Mouse (Mus musculus) hindbrain, embryonic 13.5 days (tissue): ENCODE measurements around the gene Ppp1r14b. TPM values are rescaled to one million over a fixed set of nuclear protein-coding genes. Genes with fewer than 3 reads are reported as not detected.

Experiments
- ATAC-seq: fragments of 200-750 bp; cut with Nextera tagmentation; 2 replicates; pipeline ENCODE4 v1.8.0; 2017; ENCODE audit warnings: moderate TSS enrichment; ENCODE audit not compliant: low FRiP score
- H3K27ac ChIP-seq: fragments of 300-500 bp; sonication (generic); 2 replicates; pipeline ENCODE4 v1.5.1; 2015; ENCODE audit warnings: inconsistent platforms, mild to moderate bottlenecking, moderate library complexity
- H3K27me3 ChIP-seq: fragments of 300-500 bp; sonication (generic); 2 replicates; pipeline ENCODE4 v1.6.1; 2015; ENCODE audit warnings: mild to moderate bottlenecking, inconsistent platforms
- H3K36me3 ChIP-seq: fragments of 300-500 bp; sonication (generic); 2 replicates; pipeline ENCODE4 v1.6.1; 2015; ENCODE audit warnings: mild to moderate bottlenecking, inconsistent platforms
- H3K4me1 ChIP-seq: fragments of 300-500 bp; sonication (generic); replicated peaks from 2 replicates; pipeline ENCODE4 v1.6.1; 2015; ENCODE audit warnings: inconsistent platforms
- H3K4me2 ChIP-seq: fragments of 300-500 bp; sonication (generic); 2 replicates; pipeline ENCODE4 v1.6.1; 2015; ENCODE audit warnings: inconsistent platforms, mild to moderate bottlenecking, moderate library complexity
- H3K4me3 ChIP-seq: fragments of 300-500 bp; sonication (generic); 2 replicates; pipeline ENCODE4 v1.5.1; 2015; ENCODE audit warnings: mild to moderate bottlenecking, inconsistent platforms
- H3K9ac ChIP-seq: fragments of 300-500 bp; sonication (generic); 2 replicates; pipeline ENCODE4 v1.6.1; 2015; ENCODE audit warnings: mild to moderate bottlenecking, inconsistent platforms
- H3K9me3 ChIP-seq: fragments of 300-500 bp; sonication (generic); 2 replicates; pipeline ENCODE4 v1.6.1; 2016; ENCODE audit warnings: inconsistent platforms
- WGBS: fragments of 180-500 bp; shearing (Covaris S2); methylation state at CpG from one replicate; pipeline ENCODE4 v1.1.7; 2015; 5-methylcytosine and 5-hydroxymethylcytosine counted together
- polyA plus RNA-seq: library from polyadenylated mRNA; unstranded; fragments of >200 nt; fragmentation: Nextera tagmentation; extraction: Ambion mirVana; gene quantifications from 2 replicates; pipeline ENCODE4 v1.2.1, GENCODE M21; 2015

The Ppp1r14b gene
- polyA plus RNA-seq, 1 experiment from 2014 or later = 143 TPM

DNA sequence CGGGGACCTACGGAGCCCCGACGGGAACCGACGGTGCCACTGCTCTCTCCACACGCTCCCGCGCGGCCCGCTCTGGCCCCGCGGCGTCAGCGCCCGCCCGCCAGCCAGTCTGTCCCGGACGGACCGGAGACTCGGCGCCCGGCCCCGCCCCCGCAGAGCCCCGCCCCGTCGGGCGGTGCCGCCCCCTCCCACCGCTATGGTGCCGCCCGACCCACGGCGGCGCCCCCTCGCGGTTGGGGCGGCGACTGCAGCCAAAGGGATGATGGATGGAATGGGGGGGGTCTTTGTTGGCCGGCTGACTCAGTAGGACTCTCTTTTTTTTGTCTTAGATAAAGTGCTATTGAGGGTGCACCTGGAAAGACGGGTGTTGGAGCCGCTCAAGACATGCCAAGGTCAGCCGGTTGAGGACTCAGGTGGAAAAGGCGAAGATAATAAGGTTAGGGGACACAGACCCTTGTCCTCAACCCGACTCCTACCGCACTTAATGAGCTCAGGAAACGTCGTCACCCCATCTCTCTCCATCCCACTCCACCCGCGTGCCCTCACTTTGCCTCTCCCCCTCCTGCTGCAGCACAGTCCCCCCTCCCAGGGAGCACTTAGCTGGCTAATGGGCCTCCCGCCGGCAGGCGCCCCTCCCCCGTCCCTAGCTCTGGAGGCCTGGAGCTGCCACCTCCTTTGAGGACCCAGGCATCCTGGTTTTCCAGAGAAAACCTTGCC is 4.9 kb upstream of the Ppp1r14b start:
- 1% methylated on average over 36 of the region's 55 CpGs for WGBS
- Histone ChIP-seq H3K4me2 (peak overlapping the region; percentile 48), H3K4me1 (peaks cover 33% of the 10 kb centered on the region), H3K27ac (no peak overlapping the region), H3K4me3 (peak overlapping the region; percentile 41), H3K9ac (peak overlapping the region; percentile 64), H3K27me3 (peaks cover 39% of the 10 kb centered on the region), H3K36me3 (no peaks in the 10 kb centered on the region), H3K9me3 (no peaks in the 10 kb centered on the region)
- ATAC-seq = 0 out of 2 replicates have a peak, but pooled peaks have one; percentile 0

DNA sequence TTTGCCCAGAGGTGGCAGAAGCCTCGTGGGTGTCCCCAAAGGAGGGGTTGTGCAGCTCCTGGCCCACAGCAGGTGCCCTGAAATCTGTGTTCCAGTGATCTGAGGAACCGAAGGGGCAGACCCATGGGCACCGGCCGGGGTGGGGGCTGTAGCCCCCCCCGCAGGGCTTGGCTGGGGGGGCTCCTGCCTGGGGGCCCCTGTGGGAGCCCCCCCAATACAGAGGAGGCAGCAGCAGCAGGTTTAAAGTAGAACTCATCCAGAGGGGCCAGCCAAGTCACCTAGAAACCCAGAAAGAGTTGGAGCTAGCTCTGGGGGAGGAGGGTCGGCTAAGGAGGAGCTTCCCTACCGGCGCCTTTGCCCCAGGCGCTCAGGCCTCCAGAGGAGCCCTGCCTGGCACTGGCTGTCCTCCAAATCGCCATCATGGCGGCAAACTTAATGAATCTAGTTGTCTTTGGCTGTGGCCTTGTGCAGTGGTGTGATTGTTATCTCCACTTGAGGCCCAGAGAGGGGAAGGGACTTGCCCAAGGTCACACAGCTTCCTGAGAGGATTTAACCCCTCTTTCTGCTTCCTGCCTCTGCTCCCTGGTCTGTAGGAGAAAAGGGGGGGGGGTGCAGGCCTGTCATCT is 4.2 kb upstream of the Ppp1r14b start:
- peak overlapping the region; percentile 41; the same call in 1 of the 2 replicates for H3K4me3 ChIP-seq
- peak overlapping the region; percentile 30 for H3K27ac ChIP-seq
- H3K4me2 ChIP-seq = peak overlapping the region; percentile 48
- H3K27me3 ChIP-seq = peaks cover 39% of the 10 kb centered on the region
- WGBS = 21% methylated on average over 11 of the region's 11 CpGs
- 0 out of 2 replicates have a peak overlapping the region, but pooled peaks have one; percentile 36 for H3K9ac ChIP-seq
- peaks cover 33% of the 10 kb centered on the region for H3K4me1 ChIP-seq
- ATAC-seq = no peak
- no peaks in the 10 kb centered on the region for H3K9me3 ChIP-seq
- no peaks in the 10 kb centered on the region for H3K36me3 ChIP-seq

DNA sequence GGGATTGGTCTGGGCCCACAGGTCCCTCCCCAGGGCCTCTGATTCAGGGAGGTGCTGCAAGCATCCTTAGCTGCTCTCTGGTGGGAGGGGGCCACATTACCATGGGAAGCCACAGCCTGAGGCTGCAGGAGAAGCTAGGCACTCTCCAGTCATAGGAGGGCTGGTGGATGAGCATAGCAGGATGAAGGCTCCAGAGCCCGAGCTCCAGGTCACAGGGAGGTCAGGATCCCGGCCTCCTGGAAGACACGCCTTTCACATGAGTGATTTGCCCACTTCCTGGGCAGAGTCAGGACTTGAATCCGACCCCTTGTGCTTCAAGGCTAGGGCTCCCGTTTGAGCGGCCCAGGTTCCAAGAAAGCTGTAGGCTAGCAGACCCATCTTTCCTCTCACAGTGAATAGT is 3.1 kb upstream of the Ppp1r14b start:
- peaks cover 44% of the 10 kb centered on the region for H3K4me1 ChIP-seq
- H3K27me3 ChIP-seq = peaks cover 39% of the 10 kb centered on the region
- H3K4me3 ChIP-seq = no peak overlapping the region
- H3K9me3 ChIP-seq = no peaks in the 10 kb centered on the region
- no peak for ATAC-seq
- H3K4me2 ChIP-seq = no peak overlapping the region
- peak overlapping the region; percentile 19; the same call in 1 of the 2 replicates for H3K9ac ChIP-seq
- peaks cover 1% of the 10 kb centered on the region; the same call in 1 of the 2 replicates for H3K36me3 ChIP-seq
- no peak overlapping the region for H3K27ac ChIP-seq
- 40% methylated on average over 6 of the region's 6 CpGs for WGBS

DNA sequence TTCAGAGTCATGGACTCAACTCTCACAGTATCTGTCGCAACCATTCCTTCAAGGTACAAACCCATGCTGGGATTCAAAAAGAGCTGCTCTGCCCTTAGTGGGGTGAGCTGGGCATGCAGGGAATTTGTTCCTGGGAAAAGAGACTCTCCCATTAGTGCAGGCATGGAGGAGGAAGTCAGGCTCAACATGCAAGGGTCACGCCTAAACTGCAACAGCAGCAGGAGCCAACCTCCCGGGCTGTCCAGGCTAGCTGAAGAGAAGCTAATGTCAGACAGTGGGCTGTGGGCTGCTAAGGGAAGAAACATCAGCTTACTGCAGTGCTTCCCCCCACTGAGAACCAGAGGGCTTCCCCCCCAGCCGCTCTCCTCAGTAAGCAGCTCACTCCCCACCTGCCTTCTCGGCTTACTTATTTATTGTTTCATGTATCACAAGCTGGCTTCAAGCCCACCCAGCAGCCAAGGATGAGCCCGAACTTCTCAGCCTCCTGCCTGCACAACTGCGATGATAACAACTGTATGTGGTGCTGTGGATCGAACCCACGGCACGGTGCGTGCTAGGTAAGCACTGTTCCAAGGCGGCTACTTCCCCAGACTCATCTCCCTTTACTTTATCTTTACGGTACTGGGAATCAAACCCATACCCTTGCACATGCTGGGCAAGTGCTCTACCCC is 2.4 kb upstream of the Ppp1r14b start:
- WGBS = 82% methylated on average over 13 of the region's 13 CpGs
- Histone ChIP-seq H3K27me3 (peaks cover 39% of the 10 kb centered on the region), H3K4me1 (peaks cover 51% of the 10 kb centered on the region), H3K4me2 (no peak overlapping the region), H3K9me3 (no peaks in the 10 kb centered on the region), H3K4me3 (no peak overlapping the region), H3K36me3 (peaks cover 7% of the 10 kb centered on the region), H3K27ac (no peak overlapping the region), H3K9ac (no peak overlapping the region)
- ATAC-seq = no peak

GRCm38 (mm10) chr19:6973581-6974190 is 1.1 kb upstream of the Ppp1r14b start:
- ATAC-seq = no peak
- Histone ChIP-seq H3K4me2 (peak overlapping the region; percentile 95), H3K9ac (peak overlapping the region; percentile 85), H3K4me3 (peak overlapping the region; percentile 68), H3K4me1 (peaks cover 59% of the 10 kb centered on the region), H3K27ac (peak overlapping the region; percentile 96), H3K9me3 (no peaks in the 10 kb centered on the region), H3K27me3 (peaks cover 29% of the 10 kb centered on the region), H3K36me3 (peaks cover 20% of the 10 kb centered on the region)
- 45% methylated on average over 12 of the region's 12 CpGs for WGBS

DNA sequence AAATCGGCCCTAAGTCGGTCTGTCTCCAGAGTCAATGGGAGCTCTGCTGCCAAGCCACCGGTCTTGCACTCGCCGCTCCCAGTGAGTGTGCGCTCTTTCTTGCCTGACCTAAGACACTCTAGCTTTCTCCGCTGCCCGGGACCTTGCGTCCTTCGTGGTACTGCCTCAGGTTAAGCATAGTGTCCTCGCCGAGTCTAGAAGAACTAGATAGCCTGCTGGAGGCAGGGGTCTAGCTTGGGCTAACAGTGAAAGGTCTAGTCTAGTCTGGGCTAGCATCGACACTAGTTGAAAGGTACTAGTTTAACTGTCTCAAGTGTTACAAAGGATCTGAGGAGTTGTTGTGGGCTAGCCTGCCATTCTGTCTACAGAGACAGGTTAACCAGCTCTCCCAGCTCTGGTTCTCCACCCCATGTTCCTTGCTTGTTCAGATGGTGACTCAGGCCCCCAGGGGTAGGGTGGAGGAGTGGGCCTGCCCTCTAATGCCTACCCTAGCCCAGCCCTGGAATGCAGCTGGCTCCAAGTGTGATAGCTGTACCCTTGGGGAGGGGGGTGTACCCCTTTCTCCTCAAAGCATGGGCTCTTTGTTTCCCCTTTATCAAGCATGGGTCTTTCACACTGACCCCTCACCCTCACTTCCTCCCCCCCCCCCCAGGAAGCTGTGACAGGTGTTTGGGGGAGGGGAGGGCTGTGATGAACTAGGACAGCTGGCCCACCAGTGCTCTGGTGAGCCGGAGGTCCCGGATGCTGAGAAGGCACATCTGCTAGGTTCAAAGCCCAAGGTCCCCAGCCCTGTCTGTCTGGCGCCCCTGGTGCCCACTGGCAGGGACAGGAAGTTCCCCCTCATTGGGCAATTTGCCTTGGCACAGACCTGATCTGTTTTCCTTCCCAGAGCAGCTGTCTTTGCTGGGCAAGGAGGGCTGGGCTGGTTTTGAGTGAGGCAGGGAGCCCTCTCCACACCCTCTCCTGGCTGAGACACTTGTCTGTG is 1.1 kb downstream of the Ppp1r14b start, which contains the start of gene Plcb3:
Gene Plcb3, minus strand, starts transcription at position 934 of the 985 bp plus-strand sequence.
- peak within 1 kb of the TSS; percentile 85 for H3K9ac ChIP-seq
- H3K4me1 ChIP-seq = peaks cover 53% of the 10 kb centered on the region
- peak within 1 kb of the TSS; percentile 95 for H3K4me2 ChIP-seq
- H3K4me3 ChIP-seq = peak within 1 kb of the TSS; percentile 68
- 0 out of 2 replicates have a peak, but pooled peaks cover 7% of the 10 kb centered on the region for H3K27me3 ChIP-seq
- H3K27ac ChIP-seq = peak within 1 kb of the TSS; percentile 97
- 0% methylated on average over 16 of the region's 16 CpGs for WGBS
- H3K9me3 ChIP-seq = no peaks in the 10 kb centered on the region
- peaks cover 20% of the 10 kb centered on the region for H3K36me3 ChIP-seq
- ATAC-seq = no peak

- H3K36me3 ChIP-seq = peaks cover 28% of the 10 kb centered on the region
- peaks cover 56% of the 10 kb centered on the region for H3K4me1 ChIP-seq
- peak overlapping the region; percentile 97 for H3K27ac ChIP-seq
- peak overlapping the region; percentile 95 for H3K4me2 ChIP-seq
- H3K9ac ChIP-seq = peak overlapping the region; percentile 85
- no peaks in the 10 kb centered on the region for H3K9me3 ChIP-seq
- no peak for ATAC-seq
- H3K4me3 ChIP-seq = peak overlapping the region; percentile 67
- no peaks in the 10 kb centered on the region for H3K27me3 ChIP-seq
- 84% methylated on average over 13 of the region's 13 CpGs for WGBS
Observed at GRCm38 (mm10) chr19:6977759-6978638, 3.2 kb downstream of the Ppp1r14b start.

DNA sequence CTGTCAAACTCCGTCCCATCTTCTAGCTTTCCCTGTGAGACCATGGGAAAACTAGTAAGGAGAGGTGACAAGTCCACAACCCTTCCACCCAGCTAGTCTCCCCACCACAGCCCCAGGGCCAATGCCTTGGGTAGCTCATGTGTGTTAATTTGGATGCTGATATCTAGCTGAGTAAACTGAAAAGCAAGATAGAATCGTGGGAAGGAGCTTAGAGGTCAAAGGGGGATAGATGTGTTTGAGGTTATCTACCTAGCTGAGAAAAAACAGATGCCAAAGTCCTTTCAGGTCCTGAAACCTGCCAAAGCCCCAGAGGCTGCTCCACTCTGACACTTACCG is 3.8 kb downstream of the Ppp1r14b start:
- H3K4me3 ChIP-seq = peak overlapping the region; percentile 67
- 44% methylated on average over 3 of the region's 3 CpGs for WGBS
- H3K4me2 ChIP-seq = peak overlapping the region; percentile 95
- no peaks in the 10 kb centered on the region for H3K27me3 ChIP-seq
- H3K27ac ChIP-seq = peak overlapping the region; percentile 97; the same call in 1 of the 2 replicates
- H3K4me1 ChIP-seq = peaks cover 55% of the 10 kb centered on the region
- peaks cover 32% of the 10 kb centered on the region for H3K36me3 ChIP-seq
- no peak for ATAC-seq
- H3K9ac ChIP-seq = peak overlapping the region; percentile 85
- H3K9me3 ChIP-seq = no peaks in the 10 kb centered on the region

DNA sequence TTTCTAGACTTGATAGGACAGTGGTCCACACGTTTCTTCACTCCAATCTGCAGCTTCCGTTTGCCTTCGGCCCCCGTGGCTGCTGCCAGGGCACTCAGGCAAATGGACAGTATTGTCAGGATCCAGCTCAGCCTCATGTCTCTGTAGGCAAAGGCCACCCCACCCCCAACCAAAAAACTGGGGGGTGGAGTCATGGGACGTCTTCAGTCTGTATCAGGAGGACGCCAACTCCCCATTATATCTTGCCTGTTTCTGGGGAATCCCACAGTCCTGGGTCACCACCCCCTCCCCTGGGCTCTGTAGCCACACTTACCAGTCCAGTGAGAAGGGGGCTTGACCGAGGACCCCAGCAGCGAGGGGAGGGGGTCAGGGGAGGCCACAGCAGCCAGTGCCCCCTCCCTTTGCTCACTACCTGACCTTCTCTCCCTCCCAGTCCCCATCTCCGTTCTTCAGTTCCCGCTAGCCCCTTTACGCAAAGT is 4.3 kb downstream of the Ppp1r14b start:
- H3K27me3 ChIP-seq = no peaks in the 10 kb centered on the region
- no peak for ATAC-seq
- H3K4me2 ChIP-seq = peak overlapping the region; percentile 95
- 8% methylated on average over 11 of the region's 11 CpGs for WGBS
- H3K4me1 ChIP-seq = peaks cover 50% of the 10 kb centered on the region
- peak overlapping the region; percentile 67 for H3K4me3 ChIP-seq
- peak overlapping the region; percentile 97 for H3K27ac ChIP-seq
- no peaks in the 10 kb centered on the region for H3K9me3 ChIP-seq
- H3K9ac ChIP-seq = peak overlapping the region; percentile 85
- H3K36me3 ChIP-seq = peaks cover 36% of the 10 kb centered on the region

- H3K27ac ChIP-seq = peak overlapping the region; percentile 97
- H3K36me3 ChIP-seq = peaks cover 40% of the 10 kb centered on the region
- peaks cover 49% of the 10 kb centered on the region for H3K4me1 ChIP-seq
- ATAC-seq = peak; percentile 87
- WGBS = under 1% methylated on average over 59 of the region's 59 CpGs
- no peaks in the 10 kb centered on the region for H3K9me3 ChIP-seq
- peak overlapping the region; percentile 95 for H3K4me2 ChIP-seq
- H3K9ac ChIP-seq = peak overlapping the region; percentile 85
- no peaks in the 10 kb centered on the region for H3K27me3 ChIP-seq
- peak overlapping the region; percentile 67 for H3K4me3 ChIP-seq
Observed at GRCm38 (mm10) chr19:6979486-6980380, 5.0 kb downstream of the Ppp1r14b start.
